Mouse (Mus musculus): ENCODE results near the gene Zfhx3.
A peak's percentile ranks its signal among the peaks of the same experiment; 100 is the strongest.

The Zfhx3 gene

GRCm38 (mm10) chr8:108552518-108552917 lies 610.1 kb downstream of the Zfhx3 start:
- no peak for DNase-seq (ENCODE audit: low spot score in 2 of 2)

GRCm38 (mm10) chr8:108553808-108554577 lies 611.5 kb downstream of the Zfhx3 start:
- DNase-seq (ENCODE audit: low spot score in 2 of 2): no peak

- no peak for DNase-seq (ENCODE audit: low spot score in 2 of 2)
Measured at GRCm38 (mm10) chr8:108554578-108555245, 612.3 kb downstream of the Zfhx3 start.

- DNase-seq (ENCODE audit: low spot score in 2 of 2): no peak
Measured at GRCm38 (mm10) chr8:108563420-108563819, 621.0 kb downstream of the Zfhx3 start.

GRCm38 (mm10) chr8:108563934-108564564 lies 621.6 kb downstream of the Zfhx3 start:
- DNase-seq (ENCODE audit: low spot score in 2 of 2): no peak

- DNase-seq (ENCODE audit: low spot score in 2 of 2): no peak
Measured at GRCm38 (mm10) chr8:108566035-108566434, 623.6 kb downstream of the Zfhx3 start.

GRCm38 (mm10) chr8:108573295-108574017 lies 631.0 kb downstream of the Zfhx3 start:
- DNase-seq (ENCODE audit: low spot score in 2 of 2): no peak

GRCm38 (mm10) chr8:108574101-108574500 lies 631.7 kb downstream of the Zfhx3 start:
- DNase-seq (ENCODE audit: low spot score in 2 of 2): peak; percentile 60 to 67

- no peak for DNase-seq (ENCODE audit: low spot score in 2 of 2)
Measured at GRCm38 (mm10) chr8:108577571-108577970, 635.1 kb downstream of the Zfhx3 start.

GRCm38 (mm10) chr8:108578388-108578787 lies 635.9 kb downstream of the Zfhx3 start:
- no peak for DNase-seq (ENCODE audit: low spot score in 2 of 2)

GRCm38 (mm10) chr8:108579808-108580207 lies 637.4 kb downstream of the Zfhx3 start:
- DNase-seq (ENCODE audit: low spot score in 2 of 2): no peak

- no peak for DNase-seq (ENCODE audit: low spot score in 2 of 2)
Measured at GRCm38 (mm10) chr8:108580364-108580763, 637.9 kb downstream of the Zfhx3 start.

- no peak for DNase-seq (ENCODE audit: low spot score in 2 of 2)
Measured at GRCm38 (mm10) chr8:108581557-108581956, 639.1 kb downstream of the Zfhx3 start.

- DNase-seq (ENCODE audit: low spot score in 2 of 2): no peak
Measured at GRCm38 (mm10) chr8:108582251-108582650, 639.8 kb downstream of the Zfhx3 start.

- DNase-seq (ENCODE audit: low spot score in 2 of 2): no peak
Measured at GRCm38 (mm10) chr8:108583261-108583660, 640.8 kb downstream of the Zfhx3 start.

- no peak for DNase-seq (ENCODE audit: low spot score in 2 of 2)
Measured at GRCm38 (mm10) chr8:108583867-108584661, 641.6 kb downstream of the Zfhx3 start.

GRCm38 (mm10) chr8:108584662-108584978 lies 642.2 kb downstream of the Zfhx3 start:
- DNase-seq (ENCODE audit: low spot score in 2 of 2): peak in 1 of 2 experiments; percentile 18

GRCm38 (mm10) chr8:108591037-108591436 lies 648.6 kb downstream of the Zfhx3 start:
- DNase-seq (ENCODE audit: low spot score in 2 of 2): no peak

GRCm38 (mm10) chr8:108592028-108592724 lies 649.7 kb downstream of the Zfhx3 start:
- DNase-seq (ENCODE audit: low spot score in 2 of 2): no peak

GRCm38 (mm10) chr8:108592990-108593589 lies 650.6 kb downstream of the Zfhx3 start:
- no peak for DNase-seq (ENCODE audit: low spot score in 2 of 2)

All from heart, adult 9 months (tissue).